23 mouse cellular contexts compared by ENCODE assay signal in the genomic region with DNA sequence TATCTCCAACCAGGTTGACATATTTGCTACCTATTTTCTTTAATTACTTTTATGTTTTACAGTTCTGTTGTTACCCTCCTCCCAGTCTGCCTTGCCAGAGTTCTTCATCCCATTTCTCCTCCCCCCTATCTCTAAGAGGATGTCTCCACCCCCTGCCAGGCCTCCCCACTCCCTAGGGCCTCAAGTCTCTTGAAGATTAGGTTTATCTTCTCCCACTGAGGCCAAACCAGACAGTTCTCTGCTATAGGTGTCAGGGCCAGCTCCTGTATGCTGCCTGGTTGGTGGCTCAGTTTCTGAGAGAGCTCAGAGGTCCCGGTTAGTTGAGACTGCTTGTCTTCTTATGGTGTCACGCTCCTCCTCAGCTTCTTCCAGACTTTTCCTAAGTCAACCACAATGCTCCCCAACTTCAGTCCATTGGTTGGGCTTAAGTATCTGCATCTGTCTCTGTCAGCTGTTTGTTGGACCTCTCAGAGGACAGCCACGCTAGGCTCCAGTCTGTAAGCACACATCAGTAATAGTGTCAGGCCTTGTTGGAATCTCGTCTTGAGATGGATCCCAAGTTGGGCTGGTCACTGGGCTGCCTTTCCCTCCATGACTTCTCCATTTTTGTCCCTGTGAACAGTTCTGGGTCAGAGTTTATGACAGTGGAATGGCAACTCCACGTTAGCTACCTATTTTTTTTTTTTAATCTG.
"Had no signal": no experiment of that assay in that cellular context is flagged by ENCODE, and none has a peak within 500 bp of the region (broad histone marks: within the 10 kb centered on the region; RNA-seq: fewer than 3 reads in every experiment).

No protein-coding gene starts in this region.

- H3K4me1 ChIP-seq: intestine, embryonic 15.5 days; kidney, embryonic 15.5 days; lung, embryonic 15.5 days; megakaryocyte, embryonic 14.5 days; midbrain, embryonic 10.5 days; midbrain, embryonic 13.5 days; neural tube, embryonic 13.5 days; stomach, embryonic 15.5 days had no signal

- H3K4me2 ChIP-seq: intestine, embryonic 15.5 days; kidney, embryonic 15.5 days; lung, embryonic 15.5 days; midbrain, embryonic 13.5 days; neural tube, embryonic 13.5 days; stomach, embryonic 15.5 days had no signal

- ATAC-seq: intestine, embryonic 15.5 days; midbrain, embryonic 13.5 days; midbrain, embryonic 16.5 days had no signal

- H3K4me3 ChIP-seq: intestine, embryonic 15.5 days; kidney, embryonic 15.5 days; left cerebral cortex, adult 2 months; lung, embryonic 15.5 days; megakaryocyte, embryonic 14.5 days; midbrain, embryonic 10.5 days; midbrain, embryonic 13.5 days; myocyte; neural tube, embryonic 13.5 days; stomach, embryonic 15.5 days had no signal

- H3K36me3 ChIP-seq: intestine, embryonic 15.5 days; kidney, embryonic 15.5 days; lung, embryonic 15.5 days; midbrain, embryonic 10.5 days; midbrain, embryonic 13.5 days; neural tube, embryonic 13.5 days; stomach, embryonic 15.5 days had no signal

- H3K9me3 ChIP-seq: intestine, embryonic 15.5 days; kidney, embryonic 15.5 days; lung, embryonic 15.5 days; midbrain, embryonic 10.5 days; midbrain, embryonic 13.5 days; neural tube, embryonic 13.5 days; stomach, embryonic 15.5 days had no signal

- H3K27ac ChIP-seq: intestine, embryonic 15.5 days; kidney, embryonic 15.5 days; left cerebral cortex, adult 2 months; lung, embryonic 15.5 days; midbrain, embryonic 10.5 days; midbrain, embryonic 13.5 days; neural tube, embryonic 13.5 days; stomach, embryonic 15.5 days had no signal

- H3K27me3 ChIP-seq: intestine, embryonic 15.5 days; kidney, embryonic 15.5 days; lung, embryonic 15.5 days; megakaryocyte, embryonic 14.5 days; midbrain, embryonic 13.5 days; neural tube, embryonic 13.5 days; stomach, embryonic 15.5 days had no signal

- DNase-seq: kidney, adult 11 months; kidney, adult 8-10 months; kidney, postnatal 10 days; kidney, postnatal 36 days; layer of hippocampus, postnatal 36 days; lung, adult 18-20 months; lung, postnatal 10 days; lung, postnatal 36 days; right cerebral cortex, adult 18-20 months; right cerebral cortex, postnatal 25 days; spleen, adult 18-20 months; thymus, postnatal 25 days had no signal

- H3K9ac ChIP-seq: intestine, embryonic 15.5 days; kidney, embryonic 15.5 days; lung, embryonic 15.5 days; midbrain, embryonic 13.5 days; neural tube, embryonic 13.5 days; stomach, embryonic 15.5 days had no signal
